Mouse (Mus musculus) heart, embryonic 12.5 days (tissue): Measurements from ENCODE around the gene Grm4. TPM values are rescaled to one million over a fixed set of nuclear protein-coding genes. Genes with fewer than 3 reads are reported as not detected.
A peak's percentile ranks its signal among the peaks of the same experiment; 100 is the strongest.

Experiments used
- ATAC-seq: fragments of 200-750 bp; cut with Nextera tagmentation; 2 replicates; pipeline ENCODE4 v1.8.0; 2017; ENCODE audit warnings: moderate TSS enrichment, moderate library complexity; ENCODE audit not compliant: insufficient number of reproducible peaks, low FRiP score
- H3K27ac ChIP-seq: fragments of 300-500 bp; sonication (generic); 2 replicates; pipeline ENCODE4 v1.5.1; 2016; ENCODE audit warnings: mild to moderate bottlenecking, moderate library complexity; ENCODE audit not compliant: poor library complexity, severe bottlenecking
- H3K27me3 ChIP-seq: fragments of 300-500 bp; sonication (generic); replicated peaks from 2 replicates; pipeline ENCODE4 v1.6.1; 2016; ENCODE audit warnings: mild to moderate bottlenecking, moderate library complexity
- H3K36me3 ChIP-seq: fragments of 300-500 bp; sonication (generic); 2 replicates; pipeline ENCODE4 v1.6.1; 2016; ENCODE audit warnings: mild to moderate bottlenecking, moderate library complexity
- H3K4me1 ChIP-seq: fragments of 300-500 bp; sonication (generic); replicated peaks from 2 replicates; pipeline ENCODE4 v1.6.1; 2016; ENCODE audit warnings: mild to moderate bottlenecking
- H3K4me2 ChIP-seq: fragments of 300-500 bp; sonication (generic); 2 replicates; pipeline ENCODE4 v1.6.1; 2016; ENCODE audit warnings: mild to moderate bottlenecking, moderate library complexity
- H3K4me3 ChIP-seq: fragments of 300-500 bp; sonication (generic); 2 replicates; pipeline ENCODE4 v1.5.1; 2016; ENCODE audit warnings: mild to moderate bottlenecking
- H3K9ac ChIP-seq: fragments of 300-500 bp; sonication (generic); 2 replicates; pipeline ENCODE4 v1.6.1; 2016; ENCODE audit warnings: mild to moderate bottlenecking, moderate library complexity
- H3K9me3 ChIP-seq: fragments of 300-500 bp; sonication (generic); replicated peaks from 2 replicates; pipeline ENCODE4 v1.6.1; 2016; ENCODE audit warnings: mild to moderate bottlenecking, moderate library complexity
- WGBS: fragments of 180-500 bp; shearing (Covaris S2); methylation state at CpG from one replicate; pipeline ENCODE4 v1.1.7; 2016; 5-methylcytosine and 5-hydroxymethylcytosine counted together
- polyA plus RNA-seq: library from polyadenylated mRNA; unstranded; fragments of >200 nt; fragmentation: Nextera tagmentation; extraction: Ambion mirVana; gene quantifications from 2 replicates; pipeline ENCODE4 v1.2.1, GENCODE M21; 2016

The Grm4 gene
- 0.08 and 0.10 TPM in 2 replicates for polyA plus RNA-seq

GRCm38 (mm10) chr17:27521303-27521702 is at the start of gene Grm4:
TSS of gene Grm4 (minus strand) at chr17:27521403.
- Histone ChIP-seq H3K9me3 (peaks cover 3% of the 10 kb centered on the region), H3K4me2 (no peak within 1 kb of the TSS), H3K9ac (no peak within 1 kb of the TSS), H3K27me3 (peaks cover 71% of the 10 kb centered on the region), H3K4me1 (no peaks in the 10 kb centered on the region), H3K36me3 (no peaks in the 10 kb centered on the region), H3K27ac (no peak within 1 kb of the TSS), H3K4me3 (no peak within 1 kb of the TSS)
- ATAC-seq, result no peak
- 65% methylated on average over 5 of the region's 5 CpGs for WGBS

- WGBS, result 87% methylated on average over 5 of the region's 5 CpGs
- Histone ChIP-seq H3K36me3 (peaks cover 11% of the 10 kb centered on the region), H3K4me3 (no peak overlapping the region), H3K9ac (no peak overlapping the region), H3K4me2 (no peak overlapping the region), H3K27ac (no peak overlapping the region), H3K27me3 (no peaks in the 10 kb centered on the region), H3K9me3 (no peaks in the 10 kb centered on the region), H3K4me1 (peaks cover 33% of the 10 kb centered on the region)
- ATAC-seq, result no peak
Observed at GRCm38 (mm10) chr17:27568228-27568627, 47.0 kb upstream of the Grm4 start.

GRCm38 (mm10) chr17:27565942-27566267 is 44.7 kb upstream of the Grm4 start:
- no peaks in the 10 kb centered on the region for H3K9me3 ChIP-seq
- ATAC-seq, result no peak; the same call in 1 of the 2 replicates
- peak overlapping the region; percentile 99 for H3K4me2 ChIP-seq
- H3K36me3 ChIP-seq, result peaks cover 9% of the 10 kb centered on the region
- H3K4me3 ChIP-seq, result peak overlapping the region; percentile 75
- H3K4me1 ChIP-seq, result peaks cover 44% of the 10 kb centered on the region
- H3K9ac ChIP-seq, result peak overlapping the region; percentile 78
- H3K27ac ChIP-seq, result no peak overlapping the region
- no peaks in the 10 kb centered on the region for H3K27me3 ChIP-seq
- WGBS, result 1% methylated on average over 13 of the region's 13 CpGs

GRCm38 (mm10) chr17:27565163-27565941 is 44.1 kb upstream of the Grm4 start, which contains the start of gene AI413582:
TSS of gene AI413582 (minus strand) at chr17:27565756.
- peaks cover 45% of the 10 kb centered on the region for H3K4me1 ChIP-seq
- peak; percentile 95 for ATAC-seq

GRCm38 (mm10) chr17:27564391-27565162 is 43.4 kb upstream of the Grm4 start:
- H3K27me3 ChIP-seq, result no peaks in the 10 kb centered on the region
- no peak for ATAC-seq
- peak overlapping the region; percentile 99 for H3K4me2 ChIP-seq
- H3K9me3 ChIP-seq, result no peaks in the 10 kb centered on the region
- H3K4me3 ChIP-seq, result peak overlapping the region; percentile 75
- peak overlapping the region; percentile 78 for H3K9ac ChIP-seq
- 11% methylated on average over 20 of the region's 20 CpGs for WGBS
- peaks cover 14% of the 10 kb centered on the region for H3K36me3 ChIP-seq
- peaks cover 46% of the 10 kb centered on the region for H3K4me1 ChIP-seq
- H3K27ac ChIP-seq, result no peak overlapping the region

More at GRCm38 (mm10) chr17:27565163-27565941, 44.1 kb upstream of the Grm4 start, which contains the start of gene AI413582:
- peak within 1 kb of the TSS; percentile 32; the same call in 1 of the 2 replicates for H3K27ac ChIP-seq
- H3K9me3 ChIP-seq, result no peaks in the 10 kb centered on the region
- H3K36me3 ChIP-seq, result peaks cover 12% of the 10 kb centered on the region
- H3K9ac ChIP-seq, result peak within 1 kb of the TSS; percentile 78
- H3K4me2 ChIP-seq, result peak within 1 kb of the TSS; percentile 99
- H3K27me3 ChIP-seq, result no peaks in the 10 kb centered on the region
- under 1% methylated on average over 58 of the region's 58 CpGs for WGBS
- peak within 1 kb of the TSS; percentile 75 for H3K4me3 ChIP-seq

- H3K9me3 ChIP-seq, result no peaks in the 10 kb centered on the region
- peaks cover 53% of the 10 kb centered on the region for H3K4me1 ChIP-seq
- no peak overlapping the region for H3K4me2 ChIP-seq
- 56% methylated on average over 7 of the region's 7 CpGs for WGBS
- H3K27ac ChIP-seq, result no peak overlapping the region
- peaks cover 14% of the 10 kb centered on the region for H3K36me3 ChIP-seq
- ATAC-seq, result no peak
- H3K4me3 ChIP-seq, result no peak overlapping the region
- H3K9ac ChIP-seq, result no peak overlapping the region
- no peaks in the 10 kb centered on the region for H3K27me3 ChIP-seq
Observed at GRCm38 (mm10) chr17:27563771-27564244, 42.6 kb upstream of the Grm4 start.

GRCm38 (mm10) chr17:27561809-27562526 is 40.8 kb upstream of the Grm4 start:
- Histone ChIP-seq H3K27ac (no peak overlapping the region), H3K4me1 (peaks cover 55% of the 10 kb centered on the region), H3K4me3 (no peak overlapping the region), H3K4me2 (no peak overlapping the region), H3K9me3 (no peaks in the 10 kb centered on the region), H3K36me3 (peaks cover 14% of the 10 kb centered on the region), H3K9ac (no peak overlapping the region), H3K27me3 (no peaks in the 10 kb centered on the region)
- 45% methylated on average over 11 of the region's 11 CpGs for WGBS
- ATAC-seq, result no peak

GRCm38 (mm10) chr17:27560926-27561480 is 39.8 kb upstream of the Grm4 start:
- Histone ChIP-seq H3K4me3 (no peak overlapping the region), H3K27me3 (no peaks in the 10 kb centered on the region), H3K4me2 (no peak overlapping the region), H3K9ac (no peak overlapping the region), H3K9me3 (no peaks in the 10 kb centered on the region), H3K36me3 (peaks cover 14% of the 10 kb centered on the region), H3K4me1 (peaks cover 46% of the 10 kb centered on the region), H3K27ac (no peak overlapping the region)
- no peak for ATAC-seq
- 86% methylated on average over 13 of the region's 13 CpGs for WGBS

- 70% methylated on average over 12 of the region's 12 CpGs for WGBS
- no peaks in the 10 kb centered on the region for H3K9me3 ChIP-seq
- H3K9ac ChIP-seq, result no peak overlapping the region
- no peak overlapping the region for H3K4me3 ChIP-seq
- no peak overlapping the region for H3K27ac ChIP-seq
- peaks cover 14% of the 10 kb centered on the region for H3K36me3 ChIP-seq
- no peak overlapping the region for H3K4me2 ChIP-seq
- peaks cover 50% of the 10 kb centered on the region for H3K4me1 ChIP-seq
- no peaks in the 10 kb centered on the region for H3K27me3 ChIP-seq
- ATAC-seq, result no peak
Observed at GRCm38 (mm10) chr17:27559596-27559995, 38.4 kb upstream of the Grm4 start.

GRCm38 (mm10) chr17:27558845-27559244 is 37.6 kb upstream of the Grm4 start:
- WGBS, result 11% methylated on average over 5 of the region's 5 CpGs

More at GRCm38 (mm10) chr17:27558845-27559244, 37.6 kb upstream of the Grm4 start:
- no peak for ATAC-seq
- H3K4me2 ChIP-seq, result peak overlapping the region; percentile 96
- peak overlapping the region; percentile 4; the same call in 1 of the 2 replicates for H3K4me3 ChIP-seq
- H3K9ac ChIP-seq, result peak overlapping the region; percentile 23; the same call in 1 of the 2 replicates
- no peaks in the 10 kb centered on the region for H3K9me3 ChIP-seq
- H3K27me3 ChIP-seq, result no peaks in the 10 kb centered on the region
- peaks cover 53% of the 10 kb centered on the region for H3K4me1 ChIP-seq
- H3K27ac ChIP-seq, result no peak overlapping the region
- H3K36me3 ChIP-seq, result peaks cover 14% of the 10 kb centered on the region
